Mouse (Mus musculus) heart, adult 10 weeks (tissue): ENCODE results near the gene Kcna5. TPM values are rescaled to one million over a fixed set of nuclear protein-coding genes. Genes with fewer than 3 reads are reported as not detected.

ENCODE experiments used
- polyA plus RNA-seq: library from polyadenylated mRNA; stranded (reverse); fragments of 350-450 nt; fragmentation: Illumina TruSeq; extraction: RNeasy Lipid Tissue Mini Kit (QIAGEN cat#74804); gene quantifications from one replicate; pipeline ENCODE4 v1.2.3, GENCODE M21; 2014; ENCODE audit warnings: low read depth, low replicate concordance

Gene Kcna5
- polyA plus RNA-seq = 15.8 TPM

GRCm38 (mm10) chr6:126535208-126535910 lies at the start of gene Kcna5:
Gene Kcna5 (minus strand): TSS chr6:126535412.

Other genes with a start within 250 kb of the Kcna5 start
- 1.5 TPM for gene Kcna1, start 111.0 kb upstream of the Kcna5 start, polyA plus RNA-seq
- gene Kcna6, start 205.3 kb upstream of the Kcna5 start, polyA plus RNA-seq = 1.7 TPM